Mouse (Mus musculus): Measurements from ENCODE around the gene Hsd17b11. TPM values are rescaled to one million over a fixed set of nuclear protein-coding genes. Genes with fewer than 3 reads are reported as not detected.

Hsd17b11 gene
- polyA plus RNA-seq, 1 experiment from 2014 or later, result 3.6 TPM

DNA sequence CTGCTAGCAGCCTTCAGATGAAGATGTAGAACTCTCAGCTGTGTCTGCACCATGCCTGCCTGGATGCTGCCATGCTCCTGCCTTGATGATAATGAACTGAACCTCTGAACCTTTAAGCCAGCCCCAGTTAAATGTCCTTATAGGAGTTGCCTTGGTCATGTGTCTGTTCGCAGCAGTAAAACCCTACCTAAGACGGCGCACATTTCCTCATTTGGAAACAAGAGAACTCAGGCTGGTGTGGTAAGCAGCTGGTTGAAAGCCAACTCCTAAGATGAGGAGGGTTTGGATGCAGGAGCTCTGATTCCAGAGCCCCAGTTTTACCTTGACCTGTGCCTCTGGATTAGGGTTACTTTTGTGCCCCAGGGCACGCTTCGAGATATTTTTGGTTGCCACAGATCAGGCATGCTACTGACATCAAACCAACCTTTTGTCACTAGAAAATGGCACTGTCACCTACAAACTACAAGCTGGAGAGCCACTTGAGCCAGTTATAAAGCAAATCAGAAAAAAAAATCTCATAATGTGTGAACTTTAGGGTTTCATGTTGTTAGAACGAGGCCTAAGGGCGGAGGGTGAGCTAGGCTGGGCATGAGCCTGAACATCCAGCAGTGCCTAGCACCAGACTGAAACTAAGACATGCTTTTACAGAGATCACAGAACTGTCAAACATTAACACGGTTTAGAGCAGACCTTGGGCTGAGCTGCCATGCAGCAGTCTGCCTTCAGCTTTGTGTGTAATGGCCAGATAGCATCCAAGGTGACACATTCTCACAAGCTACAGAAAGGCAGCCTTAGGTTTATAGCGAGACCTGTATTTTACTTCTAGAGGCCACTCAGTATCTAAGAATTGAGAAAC is 40.8 kb downstream of the Hsd17b11 start:
- H3K9me3 ChIP-seq (replicated peaks; ENCODE audit: control insufficient read depth, low read length), result no peaks in the 10 kb centered on the region
- no peaks in the 10 kb centered on the region for H3K4me1 ChIP-seq (ENCODE audit: control insufficient read depth, low read depth, low read length)
- H3K27ac ChIP-seq (ENCODE audit: low read length), result peak overlapping the region; percentile 60
- no peak overlapping the region for H3K9ac ChIP-seq (ENCODE audit: low read depth, low read length)
- H3K27me3 ChIP-seq (ENCODE audit: control insufficient read depth, insufficient read depth, low read depth, low read length), result no peaks in the 10 kb centered on the region
- H3K36me3 ChIP-seq (ENCODE audit: control insufficient read depth, insufficient read depth), result no peaks in the 10 kb centered on the region
- peak; percentile 57 for ATAC-seq (ENCODE audit: low read depth)
- no peak overlapping the region for H3K4me2 ChIP-seq (ENCODE audit: low read depth, low read length)
- no peak overlapping the region for H3K4me3 ChIP-seq (ENCODE audit: low read depth, low read length)
- WGBS (ENCODE audit: insufficient replicate concordance), result 66% methylated on average over 9 of the region's 9 CpGs

DNA sequence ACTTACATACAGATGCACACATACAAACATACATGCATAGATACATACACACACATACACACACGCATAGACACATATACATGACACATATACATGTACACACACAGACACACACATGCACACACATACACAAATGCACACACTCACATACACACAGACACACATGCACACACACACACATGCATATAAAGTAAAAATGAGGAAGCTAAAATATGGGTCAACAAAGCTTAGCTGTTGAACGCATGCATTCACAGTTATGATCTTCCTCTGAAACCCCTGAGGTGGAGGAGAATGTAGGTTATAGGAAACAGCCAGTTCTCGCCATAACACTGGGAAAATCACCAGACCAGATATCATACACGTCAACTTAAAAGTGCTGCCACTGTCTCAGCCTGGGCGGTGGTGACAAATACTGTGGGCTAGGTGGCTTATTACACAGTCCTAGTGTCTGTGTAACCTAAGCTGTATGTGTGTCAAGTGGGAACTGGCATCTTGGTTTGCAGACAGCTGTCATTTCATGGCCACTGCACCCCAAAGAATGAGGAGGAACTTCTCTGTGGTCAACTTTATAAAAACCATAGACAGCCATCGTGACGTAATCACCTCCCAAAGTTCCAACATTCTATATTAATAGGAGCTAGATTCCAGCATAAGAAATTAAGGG is 43.7 kb downstream of the Hsd17b11 start:
- Histone ChIP-seq H3K27ac (ENCODE audit: low read length) (0 out of 2 replicates have a peak overlapping the region, but pooled peaks have one; percentile 22), H3K9ac (ENCODE audit: low read depth, low read length) (no peak overlapping the region), H3K4me1 (ENCODE audit: control insufficient read depth, low read depth, low read length) (no peaks in the 10 kb centered on the region), H3K9me3 (replicated peaks; ENCODE audit: control insufficient read depth, low read length) (no peaks in the 10 kb centered on the region), H3K36me3 (ENCODE audit: control insufficient read depth, insufficient read depth) (no peaks in the 10 kb centered on the region), H3K27me3 (ENCODE audit: control insufficient read depth, insufficient read depth, low read depth, low read length) (no peaks in the 10 kb centered on the region), H3K4me2 (ENCODE audit: low read depth, low read length) (no peak overlapping the region), H3K4me3 (ENCODE audit: low read depth, low read length) (no peak overlapping the region)
- WGBS (ENCODE audit: insufficient replicate concordance), result 51% methylated on average over 7 of the region's 7 CpGs
- no peak for ATAC-seq (ENCODE audit: low read depth)

DNA sequence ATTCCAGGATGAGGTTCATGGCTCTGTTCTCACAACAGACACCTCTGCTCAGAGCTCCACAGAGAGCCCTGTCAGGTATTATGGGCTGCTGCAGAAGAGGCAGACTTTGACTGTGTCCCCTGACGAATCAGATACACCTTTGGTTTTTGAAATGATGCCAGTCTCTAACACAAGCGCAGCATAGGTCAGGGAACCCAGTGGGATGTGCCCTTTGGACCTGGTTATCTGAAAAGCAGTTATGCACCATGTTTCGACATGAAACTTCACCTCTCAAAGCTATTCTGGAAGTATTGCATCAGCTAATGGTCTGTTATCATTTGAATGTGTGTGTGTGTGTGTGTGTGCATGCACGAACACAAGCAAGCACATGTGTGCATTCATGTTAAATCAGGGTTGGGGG is 44.4 kb downstream of the Hsd17b11 start, which contains the start of gene Hsd17b13:
Gene Hsd17b13 (minus strand): TSS at position 114 of the 400 bp plus-strand sequence.
- Histone ChIP-seq H3K27me3 (ENCODE audit: control insufficient read depth, insufficient read depth, low read depth, low read length) (peaks cover 5% of the 10 kb centered on the region; the same call in 1 of the 2 replicates), H3K4me2 (ENCODE audit: low read depth, low read length) (peak within 1 kb of the TSS; percentile 12; the same call in 1 of the 2 replicates), H3K4me1 (ENCODE audit: control insufficient read depth, low read depth, low read length) (no peaks in the 10 kb centered on the region), H3K36me3 (ENCODE audit: control insufficient read depth, insufficient read depth) (no peaks in the 10 kb centered on the region), H3K4me3 (ENCODE audit: low read depth, low read length) (peak within 1 kb of the TSS; percentile 6; the same call in 1 of the 2 replicates), H3K9ac (ENCODE audit: low read depth, low read length) (no peak within 1 kb of the TSS), H3K27ac (ENCODE audit: low read length) (peak within 1 kb of the TSS; percentile 43), H3K9me3 (replicated peaks; ENCODE audit: control insufficient read depth, low read length) (no peaks in the 10 kb centered on the region)
- ATAC-seq (ENCODE audit: low read depth), result peak; percentile 91
- WGBS (ENCODE audit: insufficient replicate concordance), result 42% methylated on average over 4 of the region's 4 CpGs

DNA sequence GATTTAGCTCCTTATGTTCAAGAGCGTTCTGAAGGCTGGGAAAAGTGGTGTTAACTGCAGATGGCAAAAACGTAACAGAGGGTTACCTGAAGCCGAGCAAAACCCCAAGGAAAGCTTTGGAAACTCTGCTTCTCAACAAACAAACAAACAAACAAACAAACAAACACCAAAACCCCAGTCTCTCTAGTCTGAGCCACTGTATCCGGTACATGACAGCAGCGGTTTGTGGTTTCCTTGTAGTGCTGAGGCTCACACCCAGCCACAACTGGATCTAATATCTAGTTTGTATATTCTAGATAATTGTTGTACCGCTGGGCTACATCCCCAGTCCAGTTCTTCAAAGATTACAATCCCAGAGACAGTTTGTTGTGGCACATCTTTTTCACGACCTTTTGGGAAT is 46.0 kb downstream of the Hsd17b11 start:
- no peak overlapping the region for H3K9ac ChIP-seq (ENCODE audit: low read depth, low read length)
- H3K36me3 ChIP-seq (ENCODE audit: control insufficient read depth, insufficient read depth), result no peaks in the 10 kb centered on the region
- no peak overlapping the region for H3K27ac ChIP-seq (ENCODE audit: low read length)
- 33% methylated on average over 7 of the region's 7 CpGs for WGBS (ENCODE audit: insufficient replicate concordance)
- H3K27me3 ChIP-seq (ENCODE audit: control insufficient read depth, insufficient read depth, low read depth, low read length), result peaks cover 5% of the 10 kb centered on the region; the same call in 1 of the 2 replicates
- no peak for ATAC-seq (ENCODE audit: low read depth)
- no peaks in the 10 kb centered on the region for H3K9me3 ChIP-seq (replicated peaks; ENCODE audit: control insufficient read depth, low read length)
- H3K4me2 ChIP-seq (ENCODE audit: low read depth, low read length), result peak overlapping the region; percentile 12; the same call in 1 of the 2 replicates
- no peaks in the 10 kb centered on the region for H3K4me1 ChIP-seq (ENCODE audit: control insufficient read depth, low read depth, low read length)
- H3K4me3 ChIP-seq (ENCODE audit: low read depth, low read length), result no peak overlapping the region

DNA sequence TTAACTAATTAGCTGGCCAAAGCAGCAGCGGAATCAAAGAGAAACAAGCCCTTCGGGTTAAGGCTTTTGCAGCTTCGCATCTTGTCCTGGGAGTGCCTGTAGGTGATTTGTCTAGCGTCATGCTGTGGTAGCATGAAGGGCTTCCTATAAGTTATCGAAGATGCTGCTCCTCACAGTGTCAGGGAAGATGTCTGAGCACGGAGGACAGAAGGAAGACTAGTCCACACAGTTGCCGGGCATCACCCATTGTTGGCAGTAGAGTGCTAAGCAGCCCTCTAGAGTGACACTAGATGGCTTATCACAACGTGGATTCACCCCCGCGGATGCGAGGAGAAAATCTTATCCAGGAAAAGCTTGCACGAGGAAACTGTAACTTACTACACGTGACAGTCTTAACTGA is 48.9 kb downstream of the Hsd17b11 start:
- H3K27me3 ChIP-seq (ENCODE audit: control insufficient read depth, insufficient read depth, low read depth, low read length), result peaks cover 5% of the 10 kb centered on the region; the same call in 1 of the 2 replicates
- H3K36me3 ChIP-seq (ENCODE audit: control insufficient read depth, insufficient read depth), result no peaks in the 10 kb centered on the region
- 41% methylated on average over 13 of the region's 13 CpGs for WGBS (ENCODE audit: insufficient replicate concordance)
- no peaks in the 10 kb centered on the region for H3K9me3 ChIP-seq (replicated peaks; ENCODE audit: control insufficient read depth, low read length)
- peak overlapping the region; percentile 30; the same call in 1 of the 2 replicates for H3K4me2 ChIP-seq (ENCODE audit: low read depth, low read length)
- H3K27ac ChIP-seq (ENCODE audit: low read length), result no peak overlapping the region
- H3K4me1 ChIP-seq (ENCODE audit: control insufficient read depth, low read depth, low read length), result no peaks in the 10 kb centered on the region
- no peak overlapping the region; the same call in 1 of the 2 replicates for H3K4me3 ChIP-seq (ENCODE audit: low read depth, low read length)
- no peak overlapping the region for H3K9ac ChIP-seq (ENCODE audit: low read depth, low read length)
- no peak for ATAC-seq (ENCODE audit: low read depth)

DNA sequence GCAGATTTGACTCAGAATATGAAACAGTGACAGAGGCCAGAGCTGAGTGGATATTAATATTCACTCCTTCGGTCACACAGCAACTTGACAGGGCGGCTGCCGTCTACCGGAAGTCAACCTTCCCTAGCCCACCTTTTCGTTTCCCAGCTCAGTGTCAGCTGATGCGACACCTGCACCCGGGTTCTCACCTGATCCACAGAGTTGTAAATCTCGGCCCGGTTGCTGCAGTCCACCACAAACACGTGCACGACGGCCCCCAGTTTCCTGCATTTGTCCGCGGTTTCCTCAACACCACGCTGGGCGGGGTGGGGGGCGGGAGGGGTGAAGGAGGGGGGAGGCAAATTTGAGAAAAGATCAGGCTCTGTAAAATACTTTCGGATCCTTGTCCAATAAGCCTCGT is 49.3 kb downstream of the Hsd17b11 start:
- Histone ChIP-seq H3K27me3 (ENCODE audit: control insufficient read depth, insufficient read depth, low read depth, low read length) (peaks cover 5% of the 10 kb centered on the region; the same call in 1 of the 2 replicates), H3K4me3 (ENCODE audit: low read depth, low read length) (no peak overlapping the region; the same call in 1 of the 2 replicates), H3K4me2 (ENCODE audit: low read depth, low read length) (peak overlapping the region; percentile 30), H3K9ac (ENCODE audit: low read depth, low read length) (no peak overlapping the region), H3K27ac (ENCODE audit: low read length) (no peak overlapping the region), H3K36me3 (ENCODE audit: control insufficient read depth, insufficient read depth) (no peaks in the 10 kb centered on the region), H3K9me3 (replicated peaks; ENCODE audit: control insufficient read depth, low read length) (no peaks in the 10 kb centered on the region), H3K4me1 (ENCODE audit: control insufficient read depth, low read depth, low read length) (no peaks in the 10 kb centered on the region)
- 16% methylated on average over 19 of the region's 19 CpGs for WGBS (ENCODE audit: insufficient replicate concordance)
- no peak for ATAC-seq (ENCODE audit: low read depth)

DNA sequence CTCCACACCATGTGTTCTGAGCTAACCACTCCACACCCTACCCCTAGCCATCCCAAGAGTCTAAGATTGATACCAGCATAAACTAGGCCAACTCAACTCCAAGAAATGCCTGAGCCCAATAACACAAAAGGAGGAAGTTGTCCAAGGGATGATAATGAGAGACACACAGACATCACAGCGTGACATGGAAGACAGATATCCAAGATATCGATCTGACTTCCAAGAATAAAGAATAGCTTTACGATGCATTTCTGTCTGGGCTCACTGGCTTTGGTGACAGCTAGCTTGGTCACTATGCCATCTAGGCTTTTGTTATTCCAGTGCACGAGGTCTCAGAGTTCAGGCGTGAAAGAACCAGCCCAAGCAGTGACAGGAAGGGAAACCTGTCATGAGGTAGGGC is 50.7 kb downstream of the Hsd17b11 start:
- WGBS (ENCODE audit: insufficient replicate concordance), result 32% methylated on average over 5 of the region's 5 CpGs
- Histone ChIP-seq H3K4me2 (ENCODE audit: low read depth, low read length) (no peak overlapping the region), H3K36me3 (ENCODE audit: control insufficient read depth, insufficient read depth) (no peaks in the 10 kb centered on the region), H3K9me3 (replicated peaks; ENCODE audit: control insufficient read depth, low read length) (no peaks in the 10 kb centered on the region), H3K27me3 (ENCODE audit: control insufficient read depth, insufficient read depth, low read depth, low read length) (peaks cover 7% of the 10 kb centered on the region; the same call in 1 of the 2 replicates), H3K9ac (ENCODE audit: low read depth, low read length) (no peak overlapping the region), H3K4me3 (ENCODE audit: low read depth, low read length) (no peak overlapping the region), H3K27ac (ENCODE audit: low read length) (no peak overlapping the region), H3K4me1 (ENCODE audit: control insufficient read depth, low read depth, low read length) (no peaks in the 10 kb centered on the region)
- ATAC-seq (ENCODE audit: low read depth), result no peak

DNA sequence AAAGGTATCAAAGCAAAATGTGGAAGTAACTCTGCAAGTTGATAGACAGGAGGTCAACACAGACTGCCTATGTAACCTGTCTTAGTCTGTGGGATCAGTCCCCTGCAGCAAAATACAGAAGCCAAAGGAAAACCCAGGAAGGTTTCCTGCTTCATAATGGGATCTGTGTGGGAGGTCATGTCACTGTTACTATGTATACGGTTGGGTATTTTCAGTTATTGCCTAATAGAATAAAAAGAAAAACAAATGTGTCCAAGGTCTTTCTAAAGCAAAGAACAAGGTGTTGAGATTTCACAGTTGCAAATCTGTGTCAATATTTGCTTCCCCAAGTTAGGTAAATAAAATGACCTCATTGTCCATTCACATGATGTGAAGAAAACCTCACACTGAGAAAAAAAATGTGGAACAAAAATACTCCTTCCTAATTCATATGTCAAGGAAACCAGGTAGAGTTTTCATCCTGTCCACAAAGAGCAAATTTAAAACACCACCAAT is 58.7 kb downstream of the Hsd17b11 start:
- Histone ChIP-seq H3K27me3 (ENCODE audit: control insufficient read depth, insufficient read depth, low read depth, low read length) (0 out of 2 replicates have a peak, but pooled peaks cover 2% of the 10 kb centered on the region), H3K9me3 (replicated peaks; ENCODE audit: control insufficient read depth, low read length) (no peaks in the 10 kb centered on the region), H3K4me2 (ENCODE audit: low read depth, low read length) (no peak overlapping the region), H3K4me3 (ENCODE audit: low read depth, low read length) (no peak overlapping the region), H3K9ac (ENCODE audit: low read depth, low read length) (no peak overlapping the region), H3K27ac (ENCODE audit: low read length) (0 out of 2 replicates have a peak overlapping the region, but pooled peaks have one; percentile 9), H3K4me1 (ENCODE audit: control insufficient read depth, low read depth, low read length) (no peaks in the 10 kb centered on the region), H3K36me3 (ENCODE audit: control insufficient read depth, insufficient read depth) (no peaks in the 10 kb centered on the region)
- peak; percentile 83 for ATAC-seq (ENCODE audit: low read depth)
- 68% methylated on average over 1 of the region's 1 CpGs for WGBS (ENCODE audit: insufficient replicate concordance)
